Mouse (Mus musculus) neutrophil, adult 5-6 weeks (primary cell): Measurements from ENCODE around the gene Smo. TPM values are rescaled to one million over a fixed set of nuclear protein-coding genes. Genes with fewer than 3 reads are reported as not detected.

Source experiments
- ATAC-seq: fragments of 151-379, 151-347 bp; 2 replicates; pipeline ENCODE4 v1.8.0; 2017; ENCODE audit warnings: mild to moderate bottlenecking, moderate TSS enrichment; ENCODE audit not compliant: insufficient number of reproducible peaks, poor library complexity, low FRiP score, severe bottlenecking; ENCODE audit errors: extremely low read depth
- total RNA-seq: library from RNA; stranded (forward); fragments of 200-1000 nt; gene quantifications from 2 replicates; pipeline ENCODE4 v1.2.3, GENCODE M21; 2017

Gene Smo
- total RNA-seq, 1 experiment from 2014 or later, result not detected

DNA sequence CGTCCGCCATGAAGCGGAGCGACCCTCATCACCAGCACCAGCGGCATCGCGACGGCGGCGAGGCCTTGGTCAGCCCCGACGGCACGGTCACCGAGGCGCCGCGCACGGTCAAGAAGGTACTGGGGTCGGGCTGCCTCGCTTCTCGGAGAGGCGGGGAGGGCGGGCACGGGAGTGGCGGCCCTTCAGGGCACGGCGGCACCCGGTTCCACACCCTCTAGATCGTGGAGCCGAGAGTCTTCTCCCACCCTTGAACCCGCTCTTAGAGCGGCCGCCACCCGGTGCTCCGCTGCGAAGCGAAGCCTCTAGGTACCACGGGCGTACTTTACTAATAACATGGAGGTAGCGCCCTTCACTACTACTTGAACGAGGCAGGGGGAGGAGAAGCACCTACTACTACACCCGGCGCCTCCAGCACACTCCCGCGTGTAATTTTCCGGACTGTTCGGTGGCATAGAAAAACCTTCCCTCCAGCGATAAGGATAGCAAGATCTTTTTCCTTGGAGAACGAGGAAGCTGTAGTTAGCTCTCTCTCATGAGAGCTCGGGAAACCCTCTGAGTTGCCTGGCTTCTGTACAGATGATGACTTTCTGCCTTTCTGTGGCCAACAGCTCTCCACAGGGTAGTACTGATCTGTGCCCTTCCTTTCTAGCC lies 33.6 kb downstream of the Smo start:
- no peak for ATAC-seq

DNA sequence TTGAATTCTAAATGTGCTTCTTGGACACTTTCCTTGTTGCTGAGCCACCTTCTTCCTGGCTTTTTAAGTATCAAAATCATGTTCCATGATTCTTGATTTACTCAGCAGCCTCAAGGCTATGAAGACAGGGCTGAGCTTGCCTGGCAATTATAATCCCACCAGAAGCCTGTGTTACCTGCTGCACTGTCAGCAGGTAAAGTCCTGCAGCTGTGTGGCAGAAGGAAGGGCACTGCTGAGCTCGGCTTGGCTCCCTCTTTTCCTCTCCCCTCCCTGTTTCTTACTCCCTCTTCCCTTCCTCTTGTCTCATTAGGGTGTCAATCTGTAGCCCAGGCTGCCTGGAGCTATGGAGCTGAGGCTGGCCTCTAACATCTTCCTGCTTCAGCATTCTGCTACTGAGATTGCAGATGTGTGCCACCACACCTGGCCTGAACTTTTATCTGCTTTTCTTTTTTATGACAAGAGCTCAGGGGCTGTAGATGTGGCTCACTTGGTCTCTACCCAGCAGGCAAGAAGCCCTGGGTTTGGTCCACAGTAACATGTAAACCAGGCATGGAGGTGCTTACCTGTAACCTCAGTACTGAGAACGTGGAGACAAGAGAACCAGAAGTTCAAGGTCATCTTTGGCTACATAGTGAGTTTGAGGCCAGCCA lies 35.5 kb downstream of the Smo start:
- ATAC-seq, result no peak

DNA sequence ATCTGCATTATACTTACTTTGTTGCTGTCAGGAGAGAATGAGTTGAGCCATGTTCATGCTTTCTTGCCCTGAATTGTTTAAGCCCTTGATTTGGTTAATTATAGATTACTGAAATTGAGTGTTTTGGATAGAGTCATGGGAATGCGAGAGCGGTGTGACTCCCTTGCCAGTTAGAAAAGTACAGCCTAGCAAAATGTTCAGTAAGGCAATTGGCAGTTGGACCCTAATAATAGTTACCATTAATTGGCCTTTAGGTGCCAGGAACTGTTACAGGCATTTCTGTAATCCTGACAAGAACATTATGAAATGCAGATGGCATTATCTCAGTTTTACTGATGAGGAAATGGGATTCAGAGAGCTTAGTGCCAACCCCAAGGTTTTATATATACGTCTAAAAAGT lies 36.9 kb downstream of the Smo start:
- ATAC-seq, result no peak

DNA sequence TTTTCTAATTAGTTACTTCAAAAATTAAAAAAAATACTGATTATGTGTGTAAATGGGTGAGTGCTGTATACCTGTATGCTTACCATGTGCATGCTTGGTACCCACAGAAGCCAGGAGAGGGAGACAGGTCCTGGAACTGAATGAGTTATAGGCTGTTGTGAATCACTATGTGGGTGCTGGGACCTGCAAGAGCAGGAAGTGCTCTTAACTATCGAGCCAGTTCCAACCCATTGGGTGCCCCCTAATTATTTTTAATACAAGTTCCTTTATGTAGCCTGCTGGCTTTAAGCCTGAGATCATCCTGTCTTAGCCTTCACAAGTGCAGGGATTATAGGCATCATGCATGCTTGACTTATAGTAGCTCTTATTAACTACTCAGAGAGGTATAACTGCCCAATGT lies 38.9 kb downstream of the Smo start:
- no peak for ATAC-seq

DNA sequence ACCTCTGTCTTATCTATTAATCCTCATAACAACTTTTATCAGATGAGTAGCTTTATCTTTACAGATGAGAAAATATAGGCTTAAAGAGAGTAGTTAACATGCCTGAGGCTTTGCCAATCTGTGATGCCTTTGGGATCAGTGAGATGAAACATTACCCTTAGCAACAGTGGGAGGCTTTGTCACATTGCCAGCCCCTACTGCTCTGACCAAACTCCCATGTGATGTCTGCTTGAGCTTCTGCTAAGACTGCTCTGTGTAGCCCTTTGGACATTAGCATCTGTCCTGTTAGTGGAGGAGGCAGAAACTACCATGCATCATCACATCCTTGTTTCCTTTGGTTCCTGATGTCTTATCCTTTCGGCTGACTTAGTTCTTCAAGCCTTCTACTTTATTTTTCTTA lies 40.3 kb downstream of the Smo start:
- ATAC-seq, result no peak

DNA sequence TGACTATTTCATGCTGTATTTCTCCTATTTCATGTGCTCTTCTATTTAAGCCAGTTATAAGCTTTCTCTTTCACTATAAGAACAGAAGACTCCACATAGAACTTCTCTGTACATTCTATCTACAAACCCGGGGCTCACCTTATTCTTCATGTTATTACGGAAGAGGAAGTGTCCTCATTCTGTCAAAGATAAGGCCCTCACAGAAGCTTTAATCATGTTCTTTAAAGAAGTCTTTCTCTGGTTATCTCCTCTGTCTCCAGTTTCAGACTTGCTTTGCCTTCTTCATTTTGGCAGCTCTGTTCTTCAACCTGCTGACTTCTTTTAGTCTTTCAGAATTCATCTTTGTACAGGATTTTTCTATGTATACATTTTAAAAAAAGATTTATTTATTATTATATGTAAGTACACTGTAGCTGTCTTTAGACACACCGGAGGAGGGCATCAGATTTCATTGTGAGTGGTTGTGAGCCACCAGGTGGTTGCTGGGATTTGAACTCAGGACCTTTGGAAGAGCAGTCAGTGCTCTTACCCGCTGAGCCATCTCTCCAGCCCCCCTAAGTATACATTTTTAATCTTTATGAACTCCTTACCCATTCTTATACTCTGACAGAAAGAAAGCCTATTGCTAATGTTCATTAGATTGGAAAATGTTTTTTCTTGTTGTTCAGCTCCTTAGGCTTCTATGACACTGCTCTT lies 41.4 kb downstream of the Smo start:
- ATAC-seq, result no peak

DNA sequence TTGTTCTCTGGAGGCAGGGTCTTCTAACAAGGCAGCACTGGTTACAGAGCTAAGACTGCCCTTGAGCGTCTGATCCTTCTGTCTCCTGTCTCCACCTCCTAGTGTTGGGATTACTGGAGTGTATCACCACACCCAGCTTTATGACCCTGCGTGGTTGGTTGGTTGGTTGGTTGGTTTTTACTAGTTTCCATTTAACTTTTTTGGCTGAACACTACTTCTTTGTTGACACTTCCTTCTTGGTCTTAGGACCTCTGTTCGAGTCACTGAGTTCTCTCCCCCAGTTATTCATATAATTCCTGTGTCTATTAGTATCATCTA lies 41.9 kb downstream of the Smo start:
- no peak for ATAC-seq

DNA sequence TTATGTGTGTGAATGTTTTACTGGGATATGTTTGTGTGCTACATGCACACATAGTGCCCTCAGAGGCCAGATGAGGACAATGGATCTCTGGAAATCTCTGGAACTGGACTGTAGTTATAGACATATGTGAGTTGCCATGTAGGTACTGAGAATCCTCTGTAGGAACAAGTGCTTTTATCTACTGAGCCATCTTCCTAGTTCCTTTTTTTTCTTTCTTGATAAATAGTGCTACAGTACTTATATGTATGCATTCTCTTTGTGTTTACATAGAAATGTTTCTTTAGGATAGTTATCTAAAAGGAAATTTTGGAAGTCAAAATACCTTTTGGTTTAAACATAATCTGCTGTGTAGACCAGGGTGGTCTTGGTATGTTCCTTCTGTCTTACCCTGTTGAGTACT lies 44.8 kb downstream of the Smo start:
- ATAC-seq, result no peak

DNA sequence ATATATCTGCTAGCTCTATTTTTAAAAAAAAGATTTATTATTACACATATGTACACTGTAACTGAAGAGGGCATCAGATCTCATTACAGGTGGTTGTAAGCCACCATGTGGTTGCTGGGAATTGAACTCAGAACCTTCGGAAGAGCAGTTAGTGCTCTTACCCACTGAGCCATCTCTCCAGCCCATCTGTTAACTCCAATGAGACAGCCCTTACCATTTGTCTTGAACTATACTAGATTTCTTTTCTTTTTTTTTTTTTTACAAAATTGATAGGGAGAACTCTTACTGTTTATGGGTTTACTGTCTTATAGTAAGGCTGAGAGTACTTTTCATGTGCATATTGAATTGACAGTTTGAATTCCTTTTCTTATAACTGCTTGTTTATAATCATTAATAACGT lies 45.3 kb downstream of the Smo start:
- ATAC-seq, result no peak

DNA sequence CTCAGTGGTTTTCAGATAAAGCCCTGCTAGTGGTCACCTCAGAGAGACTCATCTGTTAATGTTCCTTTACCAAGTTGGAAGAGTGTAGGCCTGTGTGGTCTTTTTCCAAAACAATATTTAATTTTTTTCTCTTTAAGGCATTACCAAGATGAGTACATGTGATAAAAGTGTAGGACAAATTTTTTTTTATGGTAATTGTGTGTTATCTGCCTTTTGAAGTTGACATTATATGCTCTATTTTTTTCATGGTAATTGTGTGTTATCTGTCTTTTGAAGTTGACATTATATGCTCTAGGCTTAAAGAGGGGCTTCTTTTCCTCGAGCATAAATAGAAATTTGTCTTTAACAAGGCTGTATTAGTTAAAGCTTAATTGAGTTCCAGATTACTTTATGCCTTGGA lies 46.9 kb downstream of the Smo start:
- no peak for ATAC-seq

DNA sequence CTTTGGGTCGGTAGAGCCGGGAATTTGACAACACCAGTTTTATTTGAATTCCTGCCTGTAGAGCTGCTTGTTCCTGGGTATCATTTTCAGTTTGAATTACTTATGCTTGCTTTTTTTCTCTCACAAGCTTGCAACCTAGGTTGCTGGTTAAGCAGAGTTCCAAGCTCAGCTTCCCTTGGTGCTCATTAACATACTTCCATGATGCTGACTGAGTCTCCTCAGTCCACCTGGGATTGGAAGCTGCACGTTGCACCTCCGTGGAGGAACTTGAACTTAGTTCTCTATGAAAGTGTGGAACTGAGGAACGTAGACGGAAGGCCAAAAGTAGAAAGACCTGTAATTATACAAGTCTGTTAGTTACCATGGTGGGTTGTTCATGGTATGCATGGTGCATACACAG lies 48.7 kb downstream of the Smo start:
- no peak for ATAC-seq

DNA sequence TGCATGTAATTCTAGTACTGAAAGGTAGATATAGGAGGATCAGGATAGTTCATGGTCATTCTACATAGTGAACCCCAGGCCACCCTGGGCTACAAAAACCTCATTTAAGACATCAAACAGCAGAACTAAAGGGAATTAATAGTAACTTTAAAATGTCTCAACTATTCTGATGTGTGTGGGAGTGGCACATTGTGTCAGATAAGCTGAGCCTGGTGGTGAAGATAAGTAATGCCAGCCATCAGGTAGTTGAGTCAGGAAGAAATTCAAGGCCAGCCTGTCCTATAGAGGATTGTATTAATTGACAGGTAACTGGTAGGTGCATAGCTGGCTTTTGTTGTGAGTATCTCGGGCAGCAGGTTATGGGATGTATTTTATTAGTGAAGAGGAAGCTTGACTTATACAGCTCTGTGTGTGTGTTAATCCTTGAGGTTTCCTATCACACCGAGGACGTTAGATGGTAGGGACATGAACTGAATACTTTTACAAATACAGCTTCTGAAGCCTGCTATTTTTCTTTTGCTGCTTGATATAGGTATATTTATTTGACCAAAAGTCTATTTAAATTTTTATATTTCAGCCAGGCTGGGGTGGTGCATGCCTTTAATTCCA lies 49.2 kb downstream of the Smo start:
- ATAC-seq, result no peak

DNA sequence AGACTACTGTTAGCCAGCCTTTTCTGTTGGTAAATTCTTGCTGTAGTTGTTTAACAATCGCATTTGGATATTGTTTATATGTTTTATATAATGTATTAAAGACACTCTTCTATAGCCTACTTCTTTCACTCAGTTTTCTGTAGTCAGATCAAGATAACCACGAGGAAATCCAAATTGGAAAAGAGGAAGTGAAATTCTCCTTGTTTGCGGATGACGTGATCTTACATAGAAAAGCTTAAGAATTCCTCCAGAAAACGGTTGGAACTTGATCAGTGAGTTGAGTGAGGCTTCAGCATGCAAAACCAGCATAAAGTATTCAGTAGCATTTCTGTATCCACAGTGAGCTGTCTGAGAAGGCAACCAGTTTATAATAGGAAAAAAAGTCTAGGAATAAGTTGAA lies 50.5 kb downstream of the Smo start:
- no peak for ATAC-seq

DNA sequence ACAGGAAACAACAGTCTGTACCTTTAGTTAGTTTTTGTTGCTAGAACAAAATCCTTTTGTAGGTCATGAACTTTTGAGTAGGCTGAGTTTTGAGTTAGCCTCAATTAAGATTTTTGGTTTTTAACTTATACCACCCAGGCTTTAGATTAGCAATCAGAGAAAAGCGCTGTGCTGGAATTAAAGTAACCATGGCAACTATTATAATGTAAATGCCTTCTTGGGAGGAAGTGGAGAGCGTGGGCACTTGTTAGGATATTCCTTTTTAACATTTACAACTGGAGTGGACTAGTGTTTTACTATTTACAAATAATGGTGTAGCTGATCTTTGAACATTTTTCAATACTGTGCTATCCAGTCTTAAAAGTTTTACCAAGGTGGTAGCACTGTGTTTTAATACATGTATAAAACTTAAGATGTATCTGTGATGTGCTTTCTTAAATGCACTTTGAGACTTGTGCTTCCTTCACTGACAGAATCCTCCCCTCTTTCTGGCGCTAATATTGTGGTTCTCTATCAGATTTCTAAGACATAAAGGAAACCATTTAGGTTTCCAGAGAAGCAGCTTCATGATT lies 53.6 kb downstream of the Smo start:
- ATAC-seq, result no peak

DNA sequence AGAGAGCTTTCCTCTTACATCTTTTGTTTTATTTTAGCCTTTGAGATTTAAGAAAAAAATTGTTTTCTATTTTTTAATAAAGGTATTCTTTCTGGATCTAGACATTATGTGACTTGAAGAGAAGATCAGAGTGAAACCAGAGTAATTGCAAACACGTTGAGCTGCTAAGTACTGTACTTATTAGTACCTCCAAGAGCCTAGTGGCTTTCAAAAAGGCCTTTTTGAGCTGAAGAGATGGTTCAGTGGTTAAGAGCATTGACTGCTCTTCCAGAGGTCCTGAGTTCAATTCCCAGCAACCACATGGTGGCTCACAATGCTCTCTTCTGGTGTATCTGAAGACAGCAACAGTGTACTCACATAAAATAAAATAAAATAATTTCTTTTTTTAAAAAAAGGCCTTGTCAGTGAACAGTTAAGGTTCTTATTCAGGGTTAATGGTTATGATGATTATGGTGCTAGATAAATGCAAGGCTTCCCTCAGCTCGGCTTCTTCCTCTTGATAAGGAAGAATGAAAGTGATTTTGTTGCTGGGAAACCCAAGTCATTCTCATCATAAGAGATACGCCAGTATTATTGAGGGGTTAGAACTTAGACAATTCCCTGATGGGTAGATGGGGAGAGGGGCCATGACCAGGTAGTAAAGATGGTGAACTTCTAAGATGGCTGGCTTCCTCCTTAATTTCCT lies 54.9 kb downstream of the Smo start:
- ATAC-seq, result no peak

DNA sequence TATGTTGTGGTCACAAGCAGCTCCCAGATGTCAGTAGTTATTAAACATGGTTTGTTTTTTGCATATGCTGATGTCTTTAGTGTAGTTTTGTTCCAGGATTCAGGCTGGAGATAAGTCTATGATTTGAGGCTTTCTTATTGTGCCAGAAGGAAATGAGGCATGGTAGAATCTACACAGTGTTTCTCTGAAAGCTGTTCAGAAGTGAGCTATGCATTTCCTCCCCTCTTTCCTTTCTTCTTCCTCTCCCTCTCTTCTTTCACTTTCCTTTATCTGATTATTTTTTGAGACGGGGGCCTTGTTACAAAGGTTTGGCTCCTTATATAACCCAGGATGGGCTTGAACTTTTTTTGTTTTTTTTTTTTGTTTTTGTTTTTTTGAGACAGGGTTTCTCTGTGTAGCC lies 58.2 kb downstream of the Smo start:
- ATAC-seq, result no peak

DNA sequence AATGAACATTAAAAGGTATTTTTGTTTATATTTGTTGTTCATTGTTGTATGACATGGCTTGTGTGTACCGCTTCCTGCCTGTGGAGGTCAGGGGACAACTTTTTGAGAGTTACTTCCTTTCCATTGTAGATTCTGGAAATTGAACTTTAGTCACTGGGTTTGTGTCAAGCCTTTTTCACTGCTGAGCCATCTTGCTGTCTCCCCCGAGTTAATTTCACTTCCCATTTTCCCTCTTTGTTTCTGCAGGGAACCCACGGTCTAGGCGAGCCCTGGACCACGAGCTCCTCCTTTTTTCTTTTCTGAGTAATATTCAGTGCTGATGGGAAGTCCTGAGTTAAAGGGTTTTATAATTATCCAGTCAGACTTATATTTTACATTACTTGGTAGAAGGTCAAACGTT lies 59.3 kb downstream of the Smo start:
- ATAC-seq, result no peak

DNA sequence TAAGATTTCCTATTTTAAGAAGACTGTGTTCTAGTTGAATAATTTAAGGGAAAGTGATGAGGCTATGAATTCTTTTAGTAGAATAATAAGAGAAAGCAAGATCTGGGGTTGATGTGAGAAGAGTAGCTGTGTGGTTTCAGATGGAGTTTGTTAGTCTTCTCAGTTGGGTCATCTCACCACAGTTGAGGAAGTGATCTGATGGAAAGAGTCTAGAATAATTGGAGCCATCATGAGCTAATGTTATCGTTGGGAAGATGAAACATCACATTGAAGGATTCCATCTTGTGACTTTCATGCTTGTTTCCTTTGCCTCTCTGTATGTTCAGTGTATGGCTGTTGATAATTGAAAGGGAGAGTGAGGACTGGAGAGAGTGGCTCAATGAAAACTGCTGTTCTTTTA lies 67.7 kb downstream of the Smo start:
- no peak for ATAC-seq

DNA sequence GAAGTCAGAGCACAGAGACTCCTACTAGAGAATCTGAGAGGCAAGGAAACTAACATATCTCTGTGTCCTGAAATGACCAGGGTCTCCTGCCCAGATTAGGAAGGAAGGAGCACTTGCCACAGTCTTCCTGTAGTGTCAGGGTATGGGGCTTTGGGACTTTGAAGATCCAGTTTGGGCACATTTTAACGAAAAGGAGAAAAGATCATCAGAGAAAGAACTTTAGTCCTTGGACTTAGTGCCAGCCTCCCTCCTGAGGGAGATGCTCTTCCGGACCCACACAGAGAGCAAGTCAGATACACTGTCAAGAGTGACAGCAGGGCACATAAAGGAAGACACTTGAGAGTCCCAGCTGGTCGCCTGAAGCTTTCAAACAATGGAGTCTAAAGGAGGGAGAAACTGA lies 68.7 kb downstream of the Smo start:
- no peak for ATAC-seq
